Mouse (Mus musculus): ENCODE results near the gene Cdkn1a.

GRCm38 (mm10) chr17:29085266-29085665 is 5.5 kb upstream of the Cdkn1a start:
- TF ChIP-seq POLR2A (IDR thresholded peaks at IDR 0.05; ENCODE audit: borderline replicate concordance, extremely low read depth, insufficient read depth, insufficient read length, poor library complexity, severe bottlenecking): no peak
- no peak for TF ChIP-seq CTCF (IDR thresholded peaks at IDR 0.05; ENCODE audit: borderline replicate concordance, extremely low read depth, insufficient read depth, insufficient read length)

All from brain, embryonic 14.5 days (tissue).